ENCODE assay signal across 10 mouse cellular contexts in the genomic region with DNA sequence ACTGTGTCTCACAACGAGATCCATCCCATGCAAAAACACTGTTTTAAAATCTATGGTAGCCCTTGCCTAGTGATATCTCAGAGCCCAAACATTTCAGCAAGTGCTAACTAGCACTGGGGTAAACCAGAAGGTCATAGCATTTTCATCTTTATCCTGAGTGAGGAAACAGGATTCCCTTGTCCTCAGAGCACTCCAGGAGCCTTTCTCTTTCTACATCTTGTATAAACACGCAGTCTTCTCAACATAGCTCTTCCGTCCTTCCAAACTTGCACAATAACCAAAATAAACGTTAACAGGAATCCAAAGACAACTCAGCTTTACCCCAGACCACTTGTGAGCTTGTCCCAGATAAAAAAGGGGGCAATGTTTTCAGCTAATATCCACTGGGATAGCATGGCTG.
DNase-seq lines count a peak whose midpoint lies in the region; ATAC-seq lines count a peak whose summit lies in the region.
"Had no signal": no experiment of that assay in that cellular context is flagged by ENCODE, and none has a peak within 500 bp of the region (broad histone marks: within the 10 kb centered on the region; RNA-seq: fewer than 3 reads in every experiment).

No protein-coding gene starts in this region.

- no peak for DNase-seq in hindbrain, embryonic 10.5 days (ENCODE audit: low spot score)
- DNase-seq in layer of hippocampus, postnatal 36 days = no peak
- DNase-seq: cerebellum, adult 18-20 months had no signal

- ATAC-seq in hindbrain, embryonic 16.5 days = no peak
- ATAC-seq in midbrain, embryonic 12.5 days (ENCODE audit: low FRiP score, low read depth) = no peak
- ATAC-seq in midbrain, embryonic 15.5 days (replicated peaks) = no peak
- no peak for ATAC-seq in heart, embryonic 16.5 days (replicated peaks; ENCODE audit: extremely low read depth, insufficient read depth, low FRiP score)
- no peak for ATAC-seq in stomach, embryonic 16.5 days (ENCODE audit: insufficient read depth, low FRiP score)

- H3K27me3 ChIP-seq in hindbrain, embryonic 10.5 days (ENCODE audit: insufficient read depth, poor library complexity, severe bottlenecking) = no peaks in the 10 kb centered on the region
- H3K27me3 ChIP-seq in hindbrain, embryonic 16.5 days (replicated peaks; ENCODE audit: control insufficient read depth, insufficient read depth, low read length) = no peaks in the 10 kb centered on the region
- H3K27me3 ChIP-seq in midbrain, embryonic 12.5 days = no peaks in the 10 kb centered on the region; the same call in 1 of the 2 replicates
- no peaks in the 10 kb centered on the region for H3K27me3 ChIP-seq in midbrain, embryonic 15.5 days (replicated peaks)
- H3K27me3 ChIP-seq in heart, embryonic 16.5 days (ENCODE audit: control insufficient read depth, insufficient read depth, low read length) = no peaks in the 10 kb centered on the region
- no peaks in the 10 kb centered on the region for H3K27me3 ChIP-seq in stomach, embryonic 16.5 days (ENCODE audit: control insufficient read depth, insufficient read depth, low read length)

- peaks cover 63% of the 10 kb centered on the region for H3K4me1 ChIP-seq in hindbrain, embryonic 10.5 days (replicated peaks)
- H3K4me1 ChIP-seq in hindbrain, embryonic 16.5 days (ENCODE audit: control insufficient read depth, insufficient read depth, low read depth, low read length) = no peaks in the 10 kb centered on the region
- peaks cover 25% of the 10 kb centered on the region for H3K4me1 ChIP-seq in midbrain, embryonic 12.5 days
- 0 out of 2 replicates have a peak, but pooled peaks cover 10% of the 10 kb centered on the region for H3K4me1 ChIP-seq in midbrain, embryonic 15.5 days
- H3K4me1 ChIP-seq in heart, embryonic 16.5 days (ENCODE audit: control insufficient read depth, insufficient read depth, low read length) = no peaks in the 10 kb centered on the region
- H3K4me1 ChIP-seq in stomach, embryonic 16.5 days (ENCODE audit: control insufficient read depth, insufficient read depth, low read length) = peaks cover 50% of the 10 kb centered on the region

- H3K36me3 ChIP-seq in hindbrain, embryonic 10.5 days = no peaks in the 10 kb centered on the region
- no peaks in the 10 kb centered on the region for H3K36me3 ChIP-seq in hindbrain, embryonic 16.5 days (ENCODE audit: control insufficient read depth, insufficient read depth, low read length)
- no peaks in the 10 kb centered on the region for H3K36me3 ChIP-seq in midbrain, embryonic 12.5 days
- H3K36me3 ChIP-seq in midbrain, embryonic 15.5 days (replicated peaks) = no peaks in the 10 kb centered on the region
- no peaks in the 10 kb centered on the region for H3K36me3 ChIP-seq in heart, embryonic 16.5 days (ENCODE audit: control insufficient read depth, insufficient read depth)
- H3K36me3 ChIP-seq in stomach, embryonic 16.5 days (ENCODE audit: control insufficient read depth, insufficient read depth, low read length) = no peaks in the 10 kb centered on the region
- H3K36me3 ChIP-seq: limb, embryonic 13.5 days had no signal

- H3K4me3 ChIP-seq in hindbrain, embryonic 10.5 days = no peak overlapping the region
- H3K4me3 ChIP-seq in hindbrain, embryonic 16.5 days (ENCODE audit: low read length) = no peak overlapping the region
- no peak overlapping the region for H3K4me3 ChIP-seq in midbrain, embryonic 12.5 days
- H3K4me3 ChIP-seq in midbrain, embryonic 15.5 days = no peak overlapping the region
- H3K4me3 ChIP-seq in heart, embryonic 16.5 days (ENCODE audit: low read length) = no peak overlapping the region
- H3K4me3 ChIP-seq in stomach, embryonic 16.5 days (replicated peaks; ENCODE audit: low read length) = no peak overlapping the region
- H3K4me3 ChIP-seq: limb, embryonic 13.5 days had no signal

- H3K27ac ChIP-seq in hindbrain, embryonic 10.5 days = peak overlapping the region; percentile 68
- no peak overlapping the region for H3K27ac ChIP-seq in hindbrain, embryonic 16.5 days (ENCODE audit: low read depth, low read length)
- 0 out of 2 replicates have a peak overlapping the region, but pooled peaks have one; percentile 10 for H3K27ac ChIP-seq in midbrain, embryonic 12.5 days (replicated peaks)
- H3K27ac ChIP-seq in midbrain, embryonic 15.5 days = no peak overlapping the region
- H3K27ac ChIP-seq in heart, embryonic 16.5 days (ENCODE audit: low read length) = peak overlapping the region; percentile 39
- H3K27ac ChIP-seq in stomach, embryonic 16.5 days (ENCODE audit: low read length) = peak overlapping the region; percentile 76
- H3K27ac ChIP-seq: hindbrain, embryonic 14.5 days had no signal

- no peak overlapping the region for H3K9ac ChIP-seq in hindbrain, embryonic 16.5 days (ENCODE audit: low read depth, low read length)
- H3K9ac ChIP-seq in midbrain, embryonic 12.5 days (replicated peaks) = no peak overlapping the region
- no peak overlapping the region for H3K9ac ChIP-seq in midbrain, embryonic 15.5 days
- no peak overlapping the region for H3K9ac ChIP-seq in heart, embryonic 16.5 days (ENCODE audit: low read length)
- 0 out of 2 replicates have a peak overlapping the region, but pooled peaks have one; percentile 2 for H3K9ac ChIP-seq in stomach, embryonic 16.5 days (ENCODE audit: low read length)
- H3K9ac ChIP-seq: hindbrain, embryonic 14.5 days; limb, embryonic 13.5 days had no signal

- H3K4me2 ChIP-seq in hindbrain, embryonic 16.5 days (ENCODE audit: low read length) = no peak overlapping the region
- H3K4me2 ChIP-seq in midbrain, embryonic 12.5 days (replicated peaks) = no peak overlapping the region
- H3K4me2 ChIP-seq in midbrain, embryonic 15.5 days = no peak overlapping the region
- no peak overlapping the region for H3K4me2 ChIP-seq in heart, embryonic 16.5 days (ENCODE audit: low read depth, low read length)
- H3K4me2 ChIP-seq in stomach, embryonic 16.5 days (ENCODE audit: low read depth, low read length) = no peak overlapping the region
- H3K4me2 ChIP-seq: hindbrain, embryonic 14.5 days; limb, embryonic 13.5 days had no signal

- H3K9me3 ChIP-seq in hindbrain, embryonic 10.5 days = no peaks in the 10 kb centered on the region
- H3K9me3 ChIP-seq in hindbrain, embryonic 16.5 days (ENCODE audit: control insufficient read depth, low read length) = no peaks in the 10 kb centered on the region
- H3K9me3 ChIP-seq in midbrain, embryonic 12.5 days = no peaks in the 10 kb centered on the region
- no peaks in the 10 kb centered on the region for H3K9me3 ChIP-seq in midbrain, embryonic 15.5 days
- no peaks in the 10 kb centered on the region for H3K9me3 ChIP-seq in heart, embryonic 16.5 days (replicated peaks; ENCODE audit: control insufficient read depth, low read length)
- H3K9me3 ChIP-seq in stomach, embryonic 16.5 days (replicated peaks; ENCODE audit: control insufficient read depth, low read length) = no peaks in the 10 kb centered on the region
- H3K9me3 ChIP-seq: limb, embryonic 13.5 days had no signal

- 61% methylated on average over 4 of the region's 4 CpGs for WGBS in hindbrain, embryonic 10.5 days
- 77% methylated on average over 4 of the region's 4 CpGs for WGBS in hindbrain, embryonic 16.5 days
- WGBS in midbrain, embryonic 12.5 days = 72% methylated on average over 4 of the region's 4 CpGs
- WGBS in midbrain, embryonic 15.5 days = 83% methylated on average over 4 of the region's 4 CpGs
- 49% methylated on average over 4 of the region's 4 CpGs for WGBS in heart, embryonic 16.5 days
- WGBS in stomach, embryonic 16.5 days = 39% methylated on average over 4 of the region's 4 CpGs

Comparison
In these comparisons a context has a peak if more than half of its experiments do, and no peak if none do; other contexts are left out.
1. H3K27ac ChIP-seq: peak in hindbrain, embryonic 10.5 days (single experiment), midbrain, embryonic 12.5 days (single experiment), heart, embryonic 16.5 days (single experiment) and stomach, embryonic 16.5 days (single experiment); none in hindbrain, embryonic 16.5 days (single experiment) and midbrain, embryonic 15.5 days (single experiment).